Mouse (Mus musculus) CH12.LX (cell line): ENCODE data around the gene Krt24. TPM values are rescaled to one million over a fixed set of nuclear protein-coding genes. Genes with fewer than 3 reads are reported as not detected.

ENCODE experiments used
- DNase-seq: peaks from one replicate; pipeline ENCODE4 v3.0.0-alpha.2; 2013; ENCODE audit errors: extremely low read depth
- H3K27ac ChIP-seq: 2 replicates; pipeline ENCODE4 v1.5.1; 2012; ENCODE audit warnings: low read depth, mild to moderate bottlenecking, control low read depth, moderate library complexity; ENCODE audit not compliant: insufficient read depth
- H3K27me3 ChIP-seq: replicated peaks from 2 replicates; pipeline ENCODE3; 2012; ENCODE audit warnings: inconsistent platforms
- H3K36me3 ChIP-seq, 2 experiments: replicated peaks in 1 of 2; 2 replicates each; pipeline versions ENCODE3 to v1.6.1; 2012; ENCODE audit warnings: inconsistent platforms in 1 of 2, low read length in 1 of 2, mild to moderate bottlenecking in 1 of 2, mixed read lengths in 1 of 2, moderate library complexity in 1 of 2; ENCODE audit not compliant: control insufficient read depth in 1 of 2, insufficient read depth in 1 of 2
- H3K4me1 ChIP-seq, 2 experiments: 2 replicates each; pipeline ENCODE4 v1.6.1; 2012; ENCODE audit warnings: inconsistent platforms in 1 of 2, moderate library complexity in 1 of 2; ENCODE audit not compliant: insufficient read depth in 2 of 2, control insufficient read depth in 1 of 2
- H3K4me2 ChIP-seq: 2 replicates; pipeline ENCODE4 v1.6.1; 2012; ENCODE audit warnings: low read depth, mild to moderate bottlenecking, control low read depth; ENCODE audit not compliant: poor library complexity, insufficient read depth, severe bottlenecking
- H3K4me3 ChIP-seq, 3 experiments: fragments of 150-350 bp in 1 of 3; sonication (generic) in 1 of 3; replicated peaks in 1 of 3; 2 replicates each; pipeline versions ENCODE3 to v1.5.1; 2011 to 2012; ENCODE audit warnings: low read depth in 2 of 3, low read length in 2 of 3, mild to moderate bottlenecking in 2 of 3, moderate library complexity in 2 of 3, control low read depth in 1 of 3, improper control_type of control experiment in 1 of 3, inconsistent platforms in 1 of 3, mixed read lengths in 1 of 3; ENCODE audit not compliant: poor library complexity in 1 of 3
- H3K79me2 ChIP-seq: replicated peaks from 2 replicates; pipeline ENCODE4 v1.6.1; 2012; ENCODE audit warnings: mild to moderate bottlenecking, moderate library complexity; ENCODE audit not compliant: control insufficient read depth, poor library complexity, insufficient read depth, severe bottlenecking; ENCODE audit errors: extremely low read depth
- H3K9ac ChIP-seq: 2 replicates; pipeline ENCODE4 v1.6.1; 2012; ENCODE audit warnings: low read depth, mild to moderate bottlenecking, control low read depth, moderate library complexity; ENCODE audit not compliant: insufficient read depth
- H3K9me3 ChIP-seq: replicated peaks from 2 replicates; pipeline ENCODE3; 2012; ENCODE audit warnings: low read length, inconsistent platforms, mixed read lengths
- BHLHE40 ChIP-seq: IDR thresholded peaks from 2 replicates; pipeline ENCODE4 v1.6.1; 2011; ENCODE audit warnings: mild to moderate bottlenecking, low read depth, low read length, improper control_type of control experiment
- CHD1 ChIP-seq: IDR thresholded peaks from 2 replicates; pipeline ENCODE4 v1.6.1; 2012; ENCODE audit warnings: low read depth, low read length, improper control_type of control experiment, inconsistent platforms
- CHD2 ChIP-seq: IDR thresholded peaks from 2 replicates; pipeline ENCODE4 v1.6.1; 2011; ENCODE audit warnings: low read length, improper control_type of control experiment
- CTCF ChIP-seq, 2 experiments: IDR thresholded peaks in 1 of 2; conservative IDR thresholded peaks in 1 of 2; 2 replicates each; pipeline ENCODE4 v1.5.1; 2011 to 2012; ENCODE audit warnings: low read depth in 2 of 2, low read length in 2 of 2, improper control_type of control experiment in 1 of 2, inconsistent platforms in 1 of 2, mild to moderate bottlenecking in 1 of 2, moderate library complexity in 1 of 2
- E2F4 ChIP-seq: IDR thresholded peaks from 2 replicates; pipeline ENCODE4 v1.6.1; 2011; ENCODE audit warnings: low read depth, low read length, improper control_type of control experiment; ENCODE audit not compliant: insufficient replicate concordance
- EP300 ChIP-seq: IDR thresholded peaks from 2 replicates; pipeline ENCODE4 v1.6.1; 2011; ENCODE audit warnings: low read length, improper control_type of control experiment
- ETS1 ChIP-seq: conservative IDR thresholded peaks from 2 replicates; pipeline ENCODE4 v1.6.1; 2012; ENCODE audit warnings: low read depth, mild to moderate bottlenecking, inconsistent platforms, low read length, improper control_type of control experiment, moderate library complexity
- GABPA ChIP-seq: IDR thresholded peaks from 2 replicates; pipeline ENCODE4 v1.6.1; 2012; ENCODE audit warnings: low read depth, low read length, improper control_type of control experiment, inconsistent platforms; ENCODE audit not compliant: insufficient replicate concordance
- HCFC1 ChIP-seq: IDR thresholded peaks from 2 replicates; pipeline ENCODE4 v1.6.1; 2012; ENCODE audit warnings: low read depth, mild to moderate bottlenecking, inconsistent platforms, low read length, improper control_type of control experiment
- IRF4 ChIP-seq: IDR thresholded peaks from 2 replicates; pipeline ENCODE4 v1.6.1; 2014; ENCODE audit warnings: low read depth, mild to moderate bottlenecking, inconsistent platforms, low read length, improper control_type of control experiment
- JUN ChIP-seq: IDR thresholded peaks from 2 replicates; pipeline ENCODE4 v1.6.1; 2011; ENCODE audit warnings: low read depth, mild to moderate bottlenecking, low read length, improper control_type of control experiment, moderate library complexity; ENCODE audit not compliant: insufficient read depth
- KAT2A ChIP-seq: IDR thresholded peaks from 2 replicates; pipeline ENCODE4 v1.6.1; 2012; ENCODE audit warnings: low read length, improper control_type of control experiment, inconsistent platforms; ENCODE audit not compliant: insufficient replicate concordance
- MAZ ChIP-seq: IDR thresholded peaks from 2 replicates; pipeline ENCODE4 v1.6.1; 2012; ENCODE audit warnings: low read depth, mild to moderate bottlenecking, inconsistent platforms, low read length, improper control_type of control experiment, moderate library complexity
- MEF2A ChIP-seq: IDR thresholded peaks from 2 replicates; pipeline ENCODE4 v1.6.1; 2014; ENCODE audit warnings: low read depth, mild to moderate bottlenecking, inconsistent platforms, low read length, improper control_type of control experiment, borderline replicate concordance
- NELFE ChIP-seq: IDR thresholded peaks from 2 replicates; pipeline ENCODE4 v1.6.1; 2011; ENCODE audit warnings: low read depth, low read length, improper control_type of control experiment
- NRF1 ChIP-seq: IDR thresholded peaks from 2 replicates; pipeline ENCODE4 v1.6.1; 2014; ENCODE audit warnings: low read depth, mild to moderate bottlenecking, inconsistent platforms, low read length, improper control_type of control experiment, moderate library complexity
- POLR2A ChIP-seq: IDR thresholded peaks from 2 replicates; pipeline ENCODE4 v1.6.1; 2011; ENCODE audit warnings: low read depth, mild to moderate bottlenecking, improper control_type of control experiment, low read length
- POLR2AphosphoS2 ChIP-seq: IDR thresholded peaks from 2 replicates; pipeline ENCODE4 v1.6.1; 2011; ENCODE audit warnings: low read depth, low read length, improper control_type of control experiment
- RAD21 ChIP-seq: IDR thresholded peaks from 2 replicates; pipeline ENCODE4 v1.6.1; 2011; ENCODE audit warnings: low read depth, mild to moderate bottlenecking, low read length, improper control_type of control experiment, moderate library complexity
- RCOR1 ChIP-seq: conservative IDR thresholded peaks from 2 replicates; pipeline ENCODE4 v1.6.1; 2012; ENCODE audit warnings: low read depth, mild to moderate bottlenecking, inconsistent platforms, low read length, improper control_type of control experiment
- SMC3 ChIP-seq: IDR thresholded peaks from 2 replicates; pipeline ENCODE4 v1.6.1; 2011; ENCODE audit warnings: low read depth, low read length, improper control_type of control experiment
- TBP ChIP-seq: conservative IDR thresholded peaks from 2 replicates; pipeline ENCODE4 v1.6.1; 2011; ENCODE audit warnings: low read depth, low read length, improper control_type of control experiment
- TCF12 ChIP-seq: IDR thresholded peaks from 2 replicates; pipeline ENCODE4 v1.6.1; 2014; ENCODE audit warnings: low read depth, mild to moderate bottlenecking, inconsistent platforms, low read length, improper control_type of control experiment
- USF1 ChIP-seq: IDR thresholded peaks from 2 replicates; pipeline ENCODE4 v1.6.1; 2014; ENCODE audit warnings: low read depth, mild to moderate bottlenecking, inconsistent platforms, low read length, improper control_type of control experiment
- ZKSCAN1 ChIP-seq: IDR thresholded peaks from 2 replicates; pipeline ENCODE4 v1.6.1; 2012; ENCODE audit warnings: low read depth, inconsistent platforms, low read length, improper control_type of control experiment, borderline replicate concordance
- ZMIZ1 ChIP-seq: IDR thresholded peaks from 2 replicates; pipeline ENCODE4 v1.6.1; 2012; ENCODE audit warnings: low read depth, mild to moderate bottlenecking, inconsistent platforms, low read length, improper control_type of control experiment
- ZNF384 ChIP-seq: IDR thresholded peaks from 2 replicates; pipeline ENCODE4 v1.6.1; 2012; ENCODE audit warnings: low read depth, low read length, improper control_type of control experiment, inconsistent platforms
- dilution Hi-C: fragments of 300-500 bp; cut with MboI; formaldehyde crosslinking; loops from 2 replicates; pipeline ENCODE4 v1.14.3; 2020; ENCODE audit warnings: low sequenced_read_pairs; ENCODE audit not compliant: extremely low pct_unique_long_range_greater_than_20kb, extremely low pct_ligation_motif_present
- in situ Hi-C: fragments of 300-500 bp; cut with MboI; formaldehyde crosslinking; loops from 3 replicates; pipeline ENCODE4 v1.14.3; 2019; ENCODE audit warnings: low sequenced_read_pairs, low pct_ligation_motif_present, low pct_unique_long_range_greater_than_20kb, mixed read lengths
- polyA plus RNA-seq: library from polyadenylated mRNA; unstranded; fragments of >175 nt; gene quantifications from 2 replicates; pipeline ENCODE4 v1.2.1, GENCODE M21; 2012; ENCODE audit warnings: low read depth; ENCODE audit not compliant: insufficient read length
- total RNA-seq, 2 experiments: library from RNA; depleted of rRNA; stranded (reverse); fragments of 300-350 nt in 1 of 2; fragments of >200 nt in 1 of 2; gene quantifications; 2 replicates each; pipeline ENCODE4 v1.2.3; 2012 to 2014

Gene Krt24
- total and polyA plus RNA-seq, 3 experiments = not detected

DNA sequence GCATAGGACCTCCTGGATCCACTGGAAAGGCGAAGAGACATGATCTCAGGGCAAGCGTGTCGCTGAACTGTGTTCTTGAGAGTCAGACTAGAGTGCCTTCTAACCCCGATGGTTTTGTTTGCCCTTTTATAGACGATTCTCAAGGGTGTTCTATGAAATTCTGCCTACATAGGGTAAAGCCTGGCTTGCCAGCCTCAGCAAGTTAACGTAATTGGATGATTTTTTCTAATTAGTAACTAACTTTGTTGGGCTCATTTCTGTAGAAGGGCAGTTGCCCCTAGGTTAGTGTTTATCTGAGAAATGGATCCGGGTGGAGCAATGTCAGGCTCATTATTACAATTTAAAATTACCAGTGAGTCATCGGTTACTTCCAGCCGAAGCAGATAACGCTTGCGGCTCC is 37.8 kb upstream of the Krt24 start, which contains the start of gene Krt25:
Gene Krt25, minus strand, starts transcription at position 101 of the 400 bp plus-strand sequence.
- dilution Hi-C loops (no loop called here), in situ Hi-C loops (no loop called here)
- no peak within 1 kb of the TSS for H3K27ac ChIP-seq

GRCm38 (mm10) chr11:99321094-99321493 is 36.0 kb upstream of the Krt24 start:
- H3K79me2 ChIP-seq = no peaks in the 10 kb centered on the region
- H3K27me3 ChIP-seq = peaks cover 37% of the 10 kb centered on the region
- H3K4me1 ChIP-seq = peaks cover 3 to 16% of the 10 kb centered on the region in 2 experiments
- peak overlapping the region; percentile 70; the same call in 1 of the 2 replicates for H3K4me2 ChIP-seq
- dilution Hi-C loops = no loop called here
- peak; percentile 45 for DNase-seq
- in situ Hi-C loops = no loop called here
- H3K27ac ChIP-seq = no peak overlapping the region
- H3K36me3 ChIP-seq = no peaks in the 10 kb centered on the region
- TF ChIP-seq NRF1 = 0 out of 2 replicates have a peak, but pooled peaks have one; percentile 35
- no peak for TF ChIP-seq POLR2AphosphoS2
- TF ChIP-seq JUN = no peak; the same call in 1 of the 2 replicates
- no peak for TF ChIP-seq NELFE
- peak; percentile 61 for TF ChIP-seq ETS1
- TF ChIP-seq SMC3 = no peak
- TF ChIP-seq ZNF384 = no peak
- TF ChIP-seq CTCF (conservative IDR thresholded peaks at IDR 0.05 in 1 of 2, IDR thresholded peaks at IDR 0.05 in 1 of 2; ENCODE audit: low read depth in 2 of 2, low read length in 2 of 2) = peak in 1 of 2 experiments; percentile 17; a peak in 1 of 4 replicates
- TF ChIP-seq IRF4 = peak; percentile 69
- no peak for TF ChIP-seq KAT2A
- TF ChIP-seq USF1 = no peak
- TF ChIP-seq HCFC1 = peak; percentile 27; the same call in 1 of the 2 replicates
- no peak for TF ChIP-seq CHD1
- TF ChIP-seq TBP = no peak
- TF ChIP-seq EP300 = peak; percentile 56; the same call in 1 of the 2 replicates
- 0 out of 2 replicates have a peak, but pooled peaks have one; percentile 29 for TF ChIP-seq MAZ
- no peak for TF ChIP-seq CHD2
- no peak for TF ChIP-seq ZMIZ1
- TF ChIP-seq RCOR1 = no peak
- no peak for TF ChIP-seq ZKSCAN1
- no peak for TF ChIP-seq E2F4
- 0 out of 2 replicates have a peak, but pooled peaks have one; percentile 13 for TF ChIP-seq MEF2A
- peak; percentile 34; the same call in 1 of the 2 replicates for TF ChIP-seq TCF12
- no peak for TF ChIP-seq GABPA
- no peak for TF ChIP-seq POLR2A
- TF ChIP-seq BHLHE40 = peak; percentile 52; the same call in 1 of the 2 replicates
- H3K4me3 ChIP-seq = no peak overlapping the region
- H3K9me3 ChIP-seq = no peaks in the 10 kb centered on the region
- no peak overlapping the region for H3K9ac ChIP-seq

More for the DNA sequence above, 37.8 kb upstream of the Krt24 start, which contains the start of gene Krt25:
- Histone ChIP-seq H3K9ac (no peak within 1 kb of the TSS), H3K9me3 (no peaks in the 10 kb centered on the region), H3K79me2 (no peaks in the 10 kb centered on the region), H3K4me3 (no peak within 1 kb of the TSS), H3K36me3 (no peaks in the 10 kb centered on the region)
- no peak for TF ChIP-seq RAD21
- TF ChIP-seq CHD2 = no peak
- TF ChIP-seq, all 38 proteins: peak for 0
- peaks cover 3 to 16% of the 10 kb centered on the region in 2 experiments for H3K4me1 ChIP-seq
- peaks cover 30% of the 10 kb centered on the region for H3K27me3 ChIP-seq
- DNase-seq = no peak
- no peak within 1 kb of the TSS for H3K4me2 ChIP-seq
